Mouse (Mus musculus) lung, adult 2 months (tissue): ENCODE measurements around the gene Fkbp1b.

Experiments
- CTCF ChIP-seq: fragments of 200-500 bp; IDR thresholded peaks from 2 replicates; pipeline ENCODE4 v1.5.1; 2011; ENCODE audit warnings: mild to moderate bottlenecking, low read length, control low read depth; ENCODE audit not compliant: insufficient read depth
- POLR2A ChIP-seq: fragments of 200-500 bp; IDR thresholded peaks from 2 replicates; pipeline ENCODE4 v1.6.1; 2011; ENCODE audit warnings: low read depth, mild to moderate bottlenecking, control low read depth, low read length, borderline replicate concordance; ENCODE audit errors: extremely low read depth

DNA sequence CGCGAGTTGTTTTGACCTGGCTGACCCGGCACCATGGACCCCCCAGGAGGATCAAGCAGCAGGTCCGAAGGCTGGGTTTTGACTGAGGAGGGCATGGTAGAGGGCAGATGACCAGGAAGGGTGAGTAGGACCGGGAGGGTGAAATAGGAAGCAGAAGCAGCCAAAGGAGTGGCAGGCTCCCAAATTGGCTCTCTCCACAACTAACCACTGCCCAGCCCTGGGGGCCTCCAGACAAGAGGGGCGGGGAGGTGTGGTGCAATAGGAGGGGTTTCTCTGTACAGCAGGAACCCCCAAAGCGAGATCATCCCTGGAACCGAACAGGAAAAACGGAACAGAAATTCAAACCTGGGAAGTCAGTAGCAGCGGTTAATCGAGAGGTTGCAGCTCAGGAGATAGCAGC lies 650 bp downstream of the Fkbp1b start:
- TF ChIP-seq CTCF (no peak), POLR2A (no peak)
